Mouse (Mus musculus) CH12.LX (cell line): ENCODE results near the gene Bub1. TPM values are rescaled to one million over a fixed set of nuclear protein-coding genes. Genes with fewer than 3 reads are reported as not detected.

Experiments
- DNase-seq: peaks from one replicate; pipeline ENCODE4 v3.0.0-alpha.2; 2013; ENCODE audit errors: extremely low read depth
- H3K27ac ChIP-seq: 2 replicates; pipeline ENCODE4 v1.5.1; 2012; ENCODE audit warnings: low read depth, mild to moderate bottlenecking, control low read depth, moderate library complexity; ENCODE audit not compliant: insufficient read depth
- H3K27me3 ChIP-seq: replicated peaks from 2 replicates; pipeline ENCODE3; 2012; ENCODE audit warnings: inconsistent platforms
- H3K36me3 ChIP-seq, 2 experiments: replicated peaks in 1 of 2; 2 replicates each; pipeline versions ENCODE3 to v1.6.1; 2012; ENCODE audit warnings: inconsistent platforms in 1 of 2, low read length in 1 of 2, mild to moderate bottlenecking in 1 of 2, mixed read lengths in 1 of 2, moderate library complexity in 1 of 2; ENCODE audit not compliant: control insufficient read depth in 1 of 2, insufficient read depth in 1 of 2
- H3K4me1 ChIP-seq, 2 experiments: 2 replicates each; pipeline ENCODE4 v1.6.1; 2012; ENCODE audit warnings: inconsistent platforms in 1 of 2, moderate library complexity in 1 of 2; ENCODE audit not compliant: insufficient read depth in 2 of 2, control insufficient read depth in 1 of 2
- H3K4me2 ChIP-seq: 2 replicates; pipeline ENCODE4 v1.6.1; 2012; ENCODE audit warnings: low read depth, mild to moderate bottlenecking, control low read depth; ENCODE audit not compliant: poor library complexity, insufficient read depth, severe bottlenecking
- H3K4me3 ChIP-seq, 3 experiments: fragments of 150-350 bp in 1 of 3; sonication (generic) in 1 of 3; replicated peaks in 1 of 3; 2 replicates each; pipeline versions ENCODE3 to v1.5.1; 2011 to 2012; ENCODE audit warnings: low read depth in 2 of 3, low read length in 2 of 3, mild to moderate bottlenecking in 2 of 3, moderate library complexity in 2 of 3, control low read depth in 1 of 3, improper control_type of control experiment in 1 of 3, inconsistent platforms in 1 of 3, mixed read lengths in 1 of 3; ENCODE audit not compliant: poor library complexity in 1 of 3
- H3K79me2 ChIP-seq: replicated peaks from 2 replicates; pipeline ENCODE4 v1.6.1; 2012; ENCODE audit warnings: mild to moderate bottlenecking, moderate library complexity; ENCODE audit not compliant: control insufficient read depth, poor library complexity, insufficient read depth, severe bottlenecking; ENCODE audit errors: extremely low read depth
- H3K9ac ChIP-seq: 2 replicates; pipeline ENCODE4 v1.6.1; 2012; ENCODE audit warnings: low read depth, mild to moderate bottlenecking, control low read depth, moderate library complexity; ENCODE audit not compliant: insufficient read depth
- H3K9me3 ChIP-seq: replicated peaks from 2 replicates; pipeline ENCODE3; 2012; ENCODE audit warnings: low read length, inconsistent platforms, mixed read lengths
- CTCF ChIP-seq, 2 experiments: IDR thresholded peaks in 1 of 2; conservative IDR thresholded peaks in 1 of 2; 2 replicates each; pipeline ENCODE4 v1.5.1; 2011 to 2012; ENCODE audit warnings: low read depth in 2 of 2, low read length in 2 of 2, improper control_type of control experiment in 1 of 2, inconsistent platforms in 1 of 2, mild to moderate bottlenecking in 1 of 2, moderate library complexity in 1 of 2
- ELF1 ChIP-seq: IDR thresholded peaks from 2 replicates; pipeline ENCODE4 v1.6.1; 2014; ENCODE audit warnings: low read depth, mild to moderate bottlenecking, inconsistent platforms, low read length, improper control_type of control experiment
- EP300 ChIP-seq: IDR thresholded peaks from 2 replicates; pipeline ENCODE4 v1.6.1; 2011; ENCODE audit warnings: low read length, improper control_type of control experiment
- JUND ChIP-seq: conservative IDR thresholded peaks from 2 replicates; pipeline ENCODE4 v1.6.1; 2011; ENCODE audit warnings: low read depth, low read length, improper control_type of control experiment
- KAT2A ChIP-seq: IDR thresholded peaks from 2 replicates; pipeline ENCODE4 v1.6.1; 2012; ENCODE audit warnings: low read length, improper control_type of control experiment, inconsistent platforms; ENCODE audit not compliant: insufficient replicate concordance
- MAFK ChIP-seq: IDR thresholded peaks from 2 replicates; pipeline ENCODE4 v1.6.1; 2011; ENCODE audit warnings: low read length, improper control_type of control experiment; ENCODE audit not compliant: insufficient replicate concordance
- MEF2A ChIP-seq: IDR thresholded peaks from 2 replicates; pipeline ENCODE4 v1.6.1; 2014; ENCODE audit warnings: low read depth, mild to moderate bottlenecking, inconsistent platforms, low read length, improper control_type of control experiment, borderline replicate concordance
- MYC ChIP-seq: IDR thresholded peaks from 2 replicates; pipeline ENCODE4 v1.6.1; 2011; ENCODE audit warnings: low read depth, mild to moderate bottlenecking, improper control_type of control experiment, low read length
- NELFE ChIP-seq: IDR thresholded peaks from 2 replicates; pipeline ENCODE4 v1.6.1; 2011; ENCODE audit warnings: low read depth, low read length, improper control_type of control experiment
- POLR2A ChIP-seq: IDR thresholded peaks from 2 replicates; pipeline ENCODE4 v1.6.1; 2011; ENCODE audit warnings: low read depth, mild to moderate bottlenecking, improper control_type of control experiment, low read length
- RAD21 ChIP-seq: IDR thresholded peaks from 2 replicates; pipeline ENCODE4 v1.6.1; 2011; ENCODE audit warnings: low read depth, mild to moderate bottlenecking, low read length, improper control_type of control experiment, moderate library complexity
- RCOR1 ChIP-seq: conservative IDR thresholded peaks from 2 replicates; pipeline ENCODE4 v1.6.1; 2012; ENCODE audit warnings: low read depth, mild to moderate bottlenecking, inconsistent platforms, low read length, improper control_type of control experiment
- TBP ChIP-seq: conservative IDR thresholded peaks from 2 replicates; pipeline ENCODE4 v1.6.1; 2011; ENCODE audit warnings: low read depth, low read length, improper control_type of control experiment
- ZC3H11A ChIP-seq: IDR thresholded peaks from 2 replicates; pipeline ENCODE4 v1.6.1; 2012; ENCODE audit warnings: low read depth, mild to moderate bottlenecking, inconsistent platforms, low read length, improper control_type of control experiment
- ZKSCAN1 ChIP-seq: IDR thresholded peaks from 2 replicates; pipeline ENCODE4 v1.6.1; 2012; ENCODE audit warnings: low read depth, inconsistent platforms, low read length, improper control_type of control experiment, borderline replicate concordance
- ZNF384 ChIP-seq: IDR thresholded peaks from 2 replicates; pipeline ENCODE4 v1.6.1; 2012; ENCODE audit warnings: low read depth, low read length, improper control_type of control experiment, inconsistent platforms
- dilution Hi-C: fragments of 300-500 bp; cut with MboI; formaldehyde crosslinking; loops from 2 replicates; pipeline ENCODE4 v1.14.3; 2020; ENCODE audit warnings: low sequenced_read_pairs; ENCODE audit not compliant: extremely low pct_unique_long_range_greater_than_20kb, extremely low pct_ligation_motif_present
- in situ Hi-C: fragments of 300-500 bp; cut with MboI; formaldehyde crosslinking; loops from 3 replicates; pipeline ENCODE4 v1.14.3; 2019; ENCODE audit warnings: low sequenced_read_pairs, low pct_ligation_motif_present, low pct_unique_long_range_greater_than_20kb, mixed read lengths
- polyA plus RNA-seq: library from polyadenylated mRNA; unstranded; fragments of >175 nt; gene quantifications from 2 replicates; pipeline ENCODE4 v1.2.1, GENCODE M21; 2012; ENCODE audit warnings: low read depth; ENCODE audit not compliant: insufficient read length
- total RNA-seq, 2 experiments: library from RNA; depleted of rRNA; stranded (reverse); fragments of 300-350 nt in 1 of 2; fragments of >200 nt in 1 of 2; gene quantifications; 2 replicates each; pipeline ENCODE4 v1.2.3; 2012 to 2014

Bub1 gene
- total and polyA plus RNA-seq, 3 experiments: 47.0 to 131 (median 66.2) TPM

DNA sequence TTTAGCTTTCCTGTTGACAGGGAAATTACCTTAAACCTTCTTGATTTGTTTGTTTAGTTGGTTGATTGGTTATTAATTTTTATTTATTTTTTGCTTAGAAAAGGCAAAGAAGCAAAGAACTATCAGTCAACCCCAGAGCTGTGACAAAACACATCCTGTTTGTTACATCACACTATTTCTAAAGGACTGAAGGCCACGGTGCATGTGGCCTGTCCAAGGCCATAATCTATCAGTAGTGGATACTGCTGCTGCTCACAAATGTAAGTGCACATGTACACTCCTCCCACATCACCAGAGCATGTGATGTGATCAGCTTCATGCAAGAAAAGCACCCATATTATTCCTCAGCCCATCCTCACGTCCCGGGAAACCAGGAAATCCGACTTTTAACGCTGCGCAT, 71.7 kb downstream of the Bub1 start:
- in situ Hi-C loops (no loop called here), dilution Hi-C loops (no loop called here)
- Histone ChIP-seq H3K4me2 (no peak overlapping the region), H3K9me3 (no peaks in the 10 kb centered on the region)
- no peak for DNase-seq
- no peak for TF ChIP-seq KAT2A
- TF ChIP-seq RAD21: no peak
- no peak for TF ChIP-seq MAFK
- TF ChIP-seq EP300: no peak
- TF ChIP-seq RCOR1: no peak
- no peak for TF ChIP-seq TBP
- no peak for TF ChIP-seq NELFE
- no peak for TF ChIP-seq ZKSCAN1
- TF ChIP-seq MYC: no peak
- no peak for TF ChIP-seq ZNF384
- TF ChIP-seq, all 38 proteins: peak for 0
- Histone ChIP-seq H3K9ac (no peak overlapping the region), H3K36me3 (peaks cover 0 to 8% of the 10 kb centered on the region in 2 experiments), H3K4me1 (peaks cover 0 to 6% of the 10 kb centered on the region in 2 experiments; a peak in 1 of 4 replicates), H3K27ac (no peak overlapping the region), H3K79me2 (no peaks in the 10 kb centered on the region), H3K27me3 (no peaks in the 10 kb centered on the region), H3K4me3 (no peak overlapping the region)

- H3K36me3 ChIP-seq: peaks cover 0 to 8% of the 10 kb centered on the region in 2 experiments
- H3K79me2 ChIP-seq: no peaks in the 10 kb centered on the region
- no peak overlapping the region for H3K4me3 ChIP-seq
- H3K27me3 ChIP-seq: no peaks in the 10 kb centered on the region
- no peak overlapping the region for H3K9ac ChIP-seq
- H3K27ac ChIP-seq: no peak overlapping the region
- no peak for TF ChIP-seq JUND
- TF ChIP-seq MEF2A: no peak
- no peak for TF ChIP-seq CTCF (conservative IDR thresholded peaks at IDR 0.05 in 1 of 2, IDR thresholded peaks at IDR 0.05 in 1 of 2; ENCODE audit: low read depth in 2 of 2, low read length in 2 of 2)
- TF ChIP-seq ZC3H11A: no peak
- no peak for TF ChIP-seq RCOR1
- TF ChIP-seq POLR2A: no peak
- TF ChIP-seq ELF1: no peak
- no peaks in the 10 kb centered on the region for H3K9me3 ChIP-seq
- peaks cover 0 to 6% of the 10 kb centered on the region in 2 experiments; a peak in 2 of 4 replicates for H3K4me1 ChIP-seq
- no peak for DNase-seq
- dilution Hi-C loops (no loop called here), in situ Hi-C loops (no loop called here)
- H3K4me2 ChIP-seq: no peak overlapping the region
These were observed 72.3 kb downstream of the Bub1 start for GRCm38 (mm10) chr2:127759157-127759880.
